Mouse (Mus musculus) T-helper 2 cell (primary cell): Measurements from ENCODE around the gene Gm4792.

Source experiments
- in situ Hi-C: fragments of 300-600 bp; cut with MboI, MseI; formaldehyde crosslinking; loops from one replicate; pipeline ENCODE4 v1.15.1; 2025; ENCODE audit warnings: high pct_unique_total_duplicates

Gm4792 gene

DNA sequence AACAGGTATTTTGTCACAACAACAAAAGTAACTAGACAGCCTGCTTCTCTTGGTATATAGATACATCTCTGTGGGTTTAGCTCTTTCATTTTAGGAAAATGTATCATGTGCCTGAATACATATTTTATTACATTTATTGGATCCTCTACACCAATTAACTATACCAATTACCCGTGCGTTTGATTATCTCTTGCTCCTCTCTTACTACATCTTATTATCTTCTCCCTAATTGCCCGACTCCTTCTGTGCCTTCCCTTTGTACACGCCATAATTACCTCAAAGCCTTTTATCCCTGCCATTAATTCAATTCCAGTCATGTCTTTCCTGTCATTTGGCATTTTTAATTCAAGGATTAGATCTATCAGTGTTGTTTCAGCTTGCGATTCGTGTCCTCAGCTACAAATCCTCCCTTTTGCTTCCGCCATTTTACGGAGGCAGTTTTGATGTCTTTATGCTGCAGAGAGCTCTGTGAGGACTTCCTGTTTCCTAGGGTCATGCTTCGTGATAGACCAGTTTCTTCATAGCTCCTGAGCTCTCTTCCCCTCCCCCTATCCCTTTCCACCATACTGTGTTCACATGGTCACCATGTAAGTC, 5.7 kb upstream of the Gm4792 start:
- in situ Hi-C loops = no loop called here

DNA sequence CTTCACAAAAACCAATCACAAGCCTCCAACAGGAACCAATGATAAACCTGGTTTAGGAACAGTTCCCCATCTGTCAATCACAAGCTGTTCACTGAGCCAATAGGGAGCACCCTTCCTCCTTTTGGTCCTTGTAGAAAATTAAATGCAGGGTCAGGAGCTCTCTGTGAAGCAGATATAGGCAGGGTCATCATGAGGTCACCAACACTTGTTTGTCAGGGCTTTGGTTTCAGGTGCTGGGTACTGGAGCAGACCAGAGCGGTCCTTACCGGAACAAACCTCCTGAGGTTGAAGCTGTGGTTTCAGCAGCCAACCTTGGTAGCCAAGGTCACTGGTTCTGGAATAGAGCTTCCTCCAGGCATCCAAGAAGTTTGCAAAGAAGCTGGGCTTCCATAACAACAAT, 798 bp upstream of the Gm4792 start:
- in situ Hi-C loops = no loop called here

DNA sequence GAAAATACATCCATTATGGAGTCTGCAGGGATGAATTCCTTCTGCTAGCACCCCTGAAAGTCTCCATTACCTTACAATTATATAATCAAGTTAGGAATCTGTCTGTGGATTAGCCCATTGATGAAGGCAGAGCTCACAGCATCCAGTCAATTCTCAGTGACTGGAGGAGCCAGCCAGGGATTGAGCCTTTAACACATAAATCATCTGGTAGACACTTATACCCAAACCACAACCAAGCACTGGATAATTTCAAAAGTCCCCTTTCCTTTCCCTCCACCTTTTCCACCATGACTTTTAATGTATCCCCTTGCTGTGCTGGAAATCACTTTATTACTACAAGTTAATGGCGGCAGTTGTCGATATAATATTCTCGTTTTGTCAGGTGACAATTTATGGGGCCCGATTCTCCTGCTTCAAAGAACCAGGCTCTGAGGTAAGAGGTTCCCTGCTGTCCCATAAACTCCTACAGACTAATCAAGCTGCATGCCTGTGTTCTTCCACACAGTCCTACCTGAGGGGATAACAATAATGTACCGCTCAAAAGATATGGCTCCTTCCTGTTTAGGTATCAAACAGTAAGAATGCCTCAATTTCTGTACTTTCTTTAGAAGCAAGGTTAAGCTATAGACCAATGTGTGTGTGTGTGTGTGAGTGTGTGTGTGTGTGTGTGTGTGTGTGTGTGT, 2.4 kb downstream of the Gm4792 start:
- in situ Hi-C loops = no loop called here

DNA sequence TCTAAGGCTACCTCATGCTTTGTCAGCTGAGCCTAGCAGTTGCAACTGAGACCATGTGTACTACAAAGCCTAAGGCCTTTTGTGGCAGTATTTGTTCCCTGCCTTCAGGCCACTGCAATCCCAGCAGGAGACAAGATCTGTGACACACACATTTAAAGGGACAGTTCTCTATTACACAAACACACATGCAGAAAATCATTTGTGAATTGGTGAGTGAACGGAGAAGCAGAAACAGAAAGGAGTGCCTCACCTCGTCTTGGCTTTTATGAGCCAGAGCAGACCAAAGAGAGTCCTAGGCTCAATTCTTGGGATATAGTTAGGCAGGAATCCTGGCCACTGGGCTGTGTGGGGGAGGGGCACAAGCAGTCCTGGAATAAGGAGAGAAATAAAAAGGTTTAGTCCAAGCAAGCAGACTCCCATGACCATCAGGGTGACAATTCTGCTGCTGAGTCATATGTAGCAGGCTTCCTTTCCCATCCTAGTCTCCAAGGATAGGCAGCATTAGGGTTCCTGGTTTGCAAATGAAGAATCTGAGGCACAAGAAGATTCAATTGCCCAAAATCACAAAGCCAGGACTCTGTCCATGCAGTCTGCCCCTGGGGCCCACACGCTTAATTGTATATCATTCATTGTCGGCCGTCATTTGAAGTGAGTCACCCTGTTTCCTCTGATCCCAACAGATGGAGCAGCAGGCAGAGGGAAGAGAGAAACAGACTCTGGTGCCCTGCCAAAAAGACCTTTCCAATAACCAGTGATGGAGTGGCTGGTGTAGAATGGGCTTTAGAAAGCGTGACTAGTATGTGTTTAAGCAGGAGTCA, 3.4 kb downstream of the Gm4792 start:
- in situ Hi-C loops = no loop called here

DNA sequence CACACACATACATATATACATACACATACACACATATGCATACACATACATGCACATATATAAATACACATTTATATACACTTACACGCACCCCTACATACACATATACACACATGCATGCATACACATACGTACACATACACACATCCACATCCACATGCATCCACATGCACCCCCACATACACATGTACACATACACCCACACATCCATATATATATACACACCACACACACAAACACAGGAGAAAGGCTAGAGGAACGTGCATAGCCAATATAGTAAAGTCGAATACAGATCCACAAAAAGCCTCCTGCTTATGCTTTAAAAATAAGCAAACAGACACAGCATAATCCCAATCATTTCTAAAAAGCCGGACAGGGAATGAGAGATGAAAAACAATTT, 4.1 kb downstream of the Gm4792 start:
- in situ Hi-C loops = no loop called here

DNA sequence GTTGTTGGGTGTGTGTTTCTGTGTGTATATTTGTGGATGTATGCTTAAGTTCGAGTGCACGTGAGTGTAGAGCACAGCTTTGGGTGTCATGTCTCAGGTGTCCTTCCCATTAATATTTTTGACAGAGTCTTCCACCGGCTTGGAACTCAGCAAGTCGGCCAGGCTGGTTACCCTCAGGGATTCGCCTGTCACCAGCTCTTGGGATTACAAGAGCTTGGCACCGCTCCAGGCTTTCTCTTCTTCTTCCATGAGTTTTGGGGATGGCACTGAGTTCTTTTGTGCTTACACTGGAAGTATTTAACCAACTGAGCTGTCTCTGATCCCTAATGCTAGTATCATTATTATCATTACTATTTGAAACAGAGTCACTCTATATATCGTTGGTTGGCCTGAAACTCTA, 15.7 kb downstream of the Gm4792 start:
- in situ Hi-C loops = no loop called here

DNA sequence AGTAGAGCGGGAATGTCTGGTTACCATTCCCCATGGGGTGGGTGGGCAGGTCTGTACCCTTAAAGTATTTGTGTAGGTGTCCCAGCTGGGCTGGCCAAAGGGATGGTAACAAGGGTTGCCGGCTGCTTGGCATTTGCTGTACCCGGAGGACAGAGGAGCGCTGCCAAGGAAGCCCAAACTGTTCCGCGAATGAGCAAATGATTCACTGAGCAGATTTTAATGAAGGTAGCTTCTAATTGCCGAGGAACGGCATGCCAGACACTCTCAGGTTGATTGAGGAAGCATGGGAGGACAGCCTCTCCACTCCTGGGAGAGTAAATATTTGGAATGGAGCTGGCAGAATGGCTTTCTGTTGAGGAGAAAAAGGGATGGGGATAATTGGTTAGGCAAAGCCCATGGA, 16.3 kb downstream of the Gm4792 start:
- in situ Hi-C loops = no loop called here

DNA sequence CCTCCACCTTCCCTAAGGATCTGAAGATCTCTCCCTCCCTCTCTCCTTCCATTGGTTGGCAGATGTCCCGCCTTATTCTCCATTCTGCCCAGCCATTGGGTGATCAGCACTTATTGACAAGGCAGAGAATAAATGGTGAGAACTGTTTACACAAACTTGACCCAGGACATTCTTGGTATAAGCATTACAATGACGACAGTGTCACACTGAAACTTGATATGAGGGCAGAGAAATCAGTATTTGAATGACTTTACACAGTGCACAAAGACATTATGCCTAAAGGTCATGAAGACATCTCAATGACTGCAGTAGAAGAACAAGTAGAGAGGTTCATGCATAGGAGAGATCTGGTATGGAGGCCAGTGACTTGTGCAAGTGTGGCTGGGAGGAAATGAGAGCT, 22.0 kb downstream of the Gm4792 start:
- in situ Hi-C loops = no loop called here

DNA sequence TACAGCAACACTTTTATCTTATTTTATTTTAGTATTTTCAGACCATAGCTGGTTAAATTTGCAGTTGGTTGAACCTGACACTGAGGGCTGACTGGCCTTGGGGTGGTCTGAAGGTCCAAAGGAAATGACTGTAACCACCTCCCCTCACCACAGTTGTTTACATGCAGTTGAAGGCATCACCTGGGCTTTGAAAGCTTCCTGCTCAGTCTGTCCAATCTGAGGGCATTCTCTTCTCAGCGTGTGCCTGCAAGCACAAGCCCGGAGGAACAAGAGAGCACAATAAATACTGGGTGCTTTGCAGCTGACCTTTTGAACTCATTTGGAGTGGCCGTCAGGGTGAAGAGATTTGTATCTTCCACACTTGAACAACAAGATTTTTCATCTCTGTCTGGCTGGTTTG, 23.2 kb downstream of the Gm4792 start:
- in situ Hi-C loops = no loop called here

DNA sequence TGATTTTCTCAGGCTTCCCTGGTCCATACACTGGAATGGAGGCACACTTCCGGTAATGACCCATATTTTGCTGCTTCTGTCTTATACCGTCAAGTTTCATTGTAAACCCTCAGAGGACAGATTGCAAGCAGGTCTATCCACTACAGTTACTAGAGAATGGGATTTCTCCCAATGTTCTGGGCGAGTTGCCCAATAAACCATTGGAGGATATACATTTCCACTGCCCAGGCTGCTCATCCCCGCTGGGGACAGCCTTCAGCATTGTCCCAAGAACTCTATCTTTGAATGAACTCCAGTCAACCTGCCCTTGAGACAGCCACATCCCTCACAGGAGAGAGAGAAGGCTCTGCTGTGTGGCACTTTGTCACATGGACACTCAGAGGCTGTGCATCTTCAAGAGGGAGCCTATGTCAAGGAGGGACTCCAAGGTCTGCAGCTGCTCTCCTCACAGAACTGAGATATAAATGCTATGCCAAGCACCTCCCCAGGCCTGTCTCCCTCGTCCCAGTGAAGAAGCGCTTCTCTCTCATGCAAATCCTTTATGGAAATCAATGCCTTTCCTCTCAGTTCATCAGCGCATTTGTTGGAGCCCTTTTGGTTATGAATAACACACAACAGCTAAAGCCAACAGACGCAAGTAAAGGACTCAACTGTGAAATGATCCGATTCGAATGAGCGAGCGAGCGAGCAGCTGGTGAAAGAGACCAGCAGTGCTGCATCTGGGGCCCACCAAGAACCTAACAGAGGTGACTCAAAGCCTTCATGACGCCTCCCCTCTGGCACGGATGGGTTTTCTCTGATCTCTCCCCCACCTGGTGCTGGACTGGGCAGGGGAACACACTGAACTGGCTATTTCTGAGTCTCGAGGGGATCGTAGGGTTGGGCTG, 32.6 kb downstream of the Gm4792 start:
- in situ Hi-C loops = no loop called here

DNA sequence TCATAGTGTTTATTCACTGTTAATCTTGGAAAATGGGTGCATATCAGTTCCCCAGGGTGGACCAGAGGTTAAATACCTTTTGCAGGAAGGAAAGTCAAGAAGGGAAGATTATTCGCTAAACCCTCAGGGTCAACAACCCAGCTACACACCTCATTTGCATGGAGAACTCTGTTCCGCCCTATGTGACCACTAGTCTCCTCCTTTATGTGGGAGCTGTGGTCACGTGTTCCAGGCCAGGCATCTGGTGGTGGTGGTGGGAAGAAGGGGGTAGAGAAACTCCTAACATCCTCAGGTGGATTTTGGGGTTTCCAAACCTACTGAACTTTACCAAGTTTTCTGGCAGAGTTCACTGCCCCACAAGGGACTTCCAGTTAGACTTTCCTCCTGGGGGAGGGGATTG, 35.3 kb downstream of the Gm4792 start:
- in situ Hi-C loops = no loop called here

DNA sequence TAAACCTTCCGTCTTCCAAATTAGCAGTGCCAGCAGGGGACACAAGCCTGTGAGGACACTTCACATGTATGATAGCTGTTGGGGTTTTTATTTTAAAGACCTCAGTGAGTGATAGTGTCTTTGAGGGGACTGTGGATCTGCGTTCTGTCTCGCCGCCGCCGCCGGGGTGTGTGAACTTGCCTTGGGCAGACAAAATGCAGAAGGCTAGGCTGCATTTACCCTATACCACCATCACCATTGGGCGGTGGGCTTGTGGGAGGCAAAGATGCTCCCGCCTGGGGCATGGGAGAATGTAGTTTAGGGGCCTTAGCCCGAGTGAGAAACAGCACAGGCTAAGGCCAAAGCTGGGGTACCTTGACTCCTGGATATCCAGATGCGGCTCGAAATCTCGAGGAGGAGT, 35.9 kb downstream of the Gm4792 start:
- in situ Hi-C loops = no loop called here

DNA sequence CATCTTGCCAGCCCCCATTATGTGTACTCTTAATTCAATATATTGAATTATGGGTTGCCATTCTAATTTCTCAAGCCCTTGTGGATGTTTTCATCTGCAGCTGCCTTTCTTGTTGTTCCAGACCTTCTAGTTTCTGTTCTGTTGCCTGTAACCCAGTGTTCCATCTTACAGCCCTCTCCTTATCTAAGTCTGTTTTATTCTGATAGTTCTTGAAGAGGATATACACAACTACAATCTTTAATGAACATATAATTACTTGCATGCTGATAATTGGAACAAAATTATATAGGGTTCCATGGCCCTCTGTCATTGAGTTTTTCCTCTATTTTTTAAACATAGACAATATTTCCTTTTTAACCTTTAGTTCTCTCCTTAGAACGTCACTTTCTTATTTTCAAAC, 38.0 kb downstream of the Gm4792 start:
- in situ Hi-C loops = no loop called here

DNA sequence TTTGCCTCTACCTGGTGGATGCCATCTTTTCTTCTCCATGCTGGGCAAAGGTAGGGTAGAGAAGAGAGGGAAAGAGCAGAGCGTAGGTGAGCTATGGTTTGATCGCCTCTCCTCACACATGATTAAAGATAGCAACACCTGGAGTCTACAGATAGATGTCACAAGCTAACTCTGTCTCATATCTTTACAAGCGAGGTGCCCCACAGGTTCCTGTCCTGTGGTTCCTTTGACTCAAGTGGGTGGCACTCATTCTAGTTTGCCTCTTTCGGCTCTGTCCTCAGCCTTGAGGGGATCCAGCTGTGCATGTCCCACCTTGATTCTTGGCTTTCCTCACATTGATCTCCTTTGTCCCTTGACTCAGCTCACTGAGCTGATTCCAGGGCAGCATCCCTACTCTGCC, 42.0 kb downstream of the Gm4792 start:
- in situ Hi-C loops = no loop called here

DNA sequence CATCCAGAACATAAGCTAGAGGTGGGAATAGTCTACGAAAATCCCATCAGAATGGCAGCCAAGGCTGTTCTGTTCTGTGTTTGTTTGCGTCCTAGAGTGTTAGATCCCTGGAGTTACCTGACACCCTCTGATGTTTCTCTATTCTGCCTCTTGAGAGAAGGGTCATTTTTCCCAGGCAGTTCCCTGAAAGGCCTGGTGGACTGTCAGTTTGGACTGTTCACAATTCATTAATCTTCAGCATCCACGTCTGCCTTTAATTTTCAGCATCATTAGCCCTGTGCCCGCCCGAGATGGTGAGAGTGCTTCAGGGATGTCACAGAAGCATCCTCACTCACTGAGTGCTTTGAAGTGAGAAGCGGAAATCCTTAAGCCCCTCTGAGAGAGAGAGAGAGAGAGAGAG, 42.8 kb downstream of the Gm4792 start:
- in situ Hi-C loops = no loop called here

DNA sequence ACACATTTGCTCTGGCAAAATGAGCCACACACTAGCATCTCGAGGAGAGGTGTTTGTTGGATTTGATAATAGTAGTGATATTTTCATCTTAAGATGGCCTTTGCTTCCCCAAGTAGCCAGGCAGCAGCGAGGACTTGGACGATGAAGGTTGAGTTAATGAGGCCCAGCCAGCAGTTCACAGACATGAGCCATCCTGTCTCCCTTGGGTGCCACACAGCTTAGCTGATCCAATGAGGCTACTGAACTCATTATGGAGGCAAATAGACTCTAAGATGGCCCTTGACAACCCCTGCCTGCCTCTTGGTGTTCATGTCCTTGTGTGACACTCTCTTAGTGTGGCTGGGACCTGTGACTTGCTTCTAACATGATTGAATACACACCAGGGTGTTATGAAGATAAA, 43.7 kb downstream of the Gm4792 start:
- in situ Hi-C loops = no loop called here

DNA sequence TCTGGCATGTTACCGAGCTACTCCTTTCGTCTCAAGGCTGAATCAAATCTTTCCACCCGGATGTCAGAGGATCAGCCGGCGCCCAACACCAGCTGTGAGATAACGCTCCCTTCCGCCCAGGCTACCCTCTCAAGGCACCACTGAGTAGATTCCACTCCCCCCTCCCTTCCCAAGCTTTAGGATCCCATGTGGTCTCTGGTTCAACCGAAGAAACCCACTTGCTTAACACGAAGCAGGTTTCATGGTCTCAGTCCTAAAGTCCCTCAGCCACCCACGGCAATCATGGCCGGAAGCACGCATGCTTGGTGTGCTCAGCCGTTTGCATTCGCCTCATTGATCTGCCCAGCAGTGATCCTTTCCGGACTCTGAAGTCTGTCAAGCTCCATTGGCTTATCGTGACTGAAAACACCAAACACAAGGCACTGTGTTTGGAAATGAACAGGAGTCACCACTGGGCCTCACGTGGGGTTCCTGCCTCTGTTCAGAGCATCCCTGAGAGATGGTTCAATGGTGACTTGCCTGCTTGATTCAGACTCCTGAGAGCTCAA, 45.2 kb downstream of the Gm4792 start:
- in situ Hi-C loops = no loop called here

DNA sequence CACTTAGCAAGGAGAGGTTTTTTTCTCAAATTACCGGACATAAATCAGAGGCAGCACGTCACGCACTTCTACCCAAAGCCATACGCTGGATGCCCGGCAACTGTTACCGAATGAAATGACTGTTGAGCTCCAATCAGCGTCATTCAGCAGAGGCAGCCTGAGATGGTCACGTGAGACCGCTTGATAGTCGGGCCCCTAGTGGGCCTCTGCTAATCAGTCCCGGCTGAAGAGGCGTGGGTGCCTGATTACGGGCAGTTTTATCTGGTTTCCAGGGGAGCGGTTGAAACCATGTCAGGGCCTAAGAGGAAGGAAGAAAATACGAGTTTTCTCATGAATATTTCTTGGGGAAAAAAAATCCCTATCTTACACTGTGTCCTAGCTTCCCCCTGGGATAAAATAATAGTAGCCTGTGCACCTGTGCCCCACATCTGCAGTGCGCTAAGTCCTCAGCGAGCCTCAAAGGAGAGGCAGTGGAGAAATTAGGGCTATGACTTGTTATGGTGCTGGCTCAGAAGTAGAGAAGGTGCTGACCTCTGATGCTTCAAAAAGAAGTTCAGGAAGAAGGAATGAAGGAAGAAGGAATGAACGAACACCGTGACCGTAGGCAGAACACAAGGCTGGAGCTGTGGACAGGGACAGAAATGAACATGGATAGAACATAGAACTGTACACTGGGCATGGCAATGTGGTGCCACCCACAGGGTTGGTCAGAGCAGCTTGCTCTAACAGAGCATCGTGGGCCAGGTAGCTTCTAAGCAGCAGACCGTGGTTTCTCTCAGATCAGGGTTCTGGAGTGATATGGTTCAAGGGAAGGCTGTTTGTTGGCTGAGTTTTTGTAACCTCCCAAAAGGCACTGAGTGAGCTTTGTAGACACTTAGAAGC, 48.7 kb downstream of the Gm4792 start:
- in situ Hi-C loops = no loop called here

DNA sequence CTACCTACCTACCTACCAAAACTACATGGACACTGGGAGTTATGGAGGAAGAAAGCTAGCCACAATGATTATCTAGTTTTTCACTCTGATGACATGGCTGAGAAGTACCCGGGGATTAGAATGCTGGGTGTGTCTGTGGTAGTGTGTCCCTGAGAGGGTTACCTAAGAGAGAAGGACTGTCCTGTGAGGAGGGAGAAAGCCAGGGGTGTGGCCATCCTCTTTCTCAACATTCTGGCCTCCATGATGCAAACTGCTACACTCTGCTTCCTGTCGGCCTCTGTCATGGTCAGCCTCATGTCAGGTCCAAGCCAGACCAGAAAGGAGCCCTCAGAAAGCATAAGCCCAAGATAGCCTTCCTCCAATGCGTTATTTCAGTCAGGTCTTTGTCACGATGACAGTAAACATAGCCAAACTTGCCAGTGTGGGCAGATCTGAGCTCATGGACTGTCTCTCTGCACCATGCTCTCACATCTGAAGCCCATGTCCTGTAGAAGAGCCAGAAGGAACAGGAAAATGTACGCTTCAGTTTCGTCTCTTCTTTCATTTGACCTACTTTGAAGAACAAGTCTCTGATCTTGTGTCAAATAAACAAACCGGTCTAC, 50.7 kb downstream of the Gm4792 start:
- in situ Hi-C loops = no loop called here
